Mouse (Mus musculus) splenic B cell, adult 2 months (primary cell): ENCODE data around the gene Slc38a1.

Experiments used
- DNase-seq: peaks from one replicate; pipeline ENCODE4 v3.0.0-alpha.2; 2011; ENCODE audit warnings: low read depth, low spot score
- H3K27me3 ChIP-seq: 2 replicates; pipeline ENCODE4 v1.6.1; 2012; ENCODE audit warnings: mild to moderate bottlenecking, low read length, moderate library complexity, mixed read lengths; ENCODE audit not compliant: control insufficient read depth, poor library complexity, insufficient read depth, severe bottlenecking
- H3K36me3 ChIP-seq: 2 replicates; pipeline ENCODE4 v1.6.1; 2012; ENCODE audit warnings: mild to moderate bottlenecking, low read length, moderate library complexity, mixed read lengths; ENCODE audit not compliant: control insufficient read depth, poor library complexity, insufficient read depth, severe bottlenecking

Slc38a1 gene

GRCm38 (mm10) chr15:96608671-96609070 lies 34.0 kb downstream of the Slc38a1 start:
- H3K27me3 ChIP-seq, result no peaks in the 10 kb centered on the region
- peaks cover 4% of the 10 kb centered on the region for H3K36me3 ChIP-seq
- DNase-seq, result peak; percentile 35

GRCm38 (mm10) chr15:96607422-96607821 lies 35.3 kb downstream of the Slc38a1 start:
- DNase-seq, result peak; percentile 57
- peaks cover 4% of the 10 kb centered on the region for H3K36me3 ChIP-seq

GRCm38 (mm10) chr15:96604282-96604681 lies 38.4 kb downstream of the Slc38a1 start:
- H3K27me3 ChIP-seq, result no peaks in the 10 kb centered on the region
- H3K36me3 ChIP-seq, result peaks cover 12% of the 10 kb centered on the region
- no peak for DNase-seq

More at GRCm38 (mm10) chr15:96607422-96607821, 35.3 kb downstream of the Slc38a1 start:
- no peaks in the 10 kb centered on the region for H3K27me3 ChIP-seq

- no peaks in the 10 kb centered on the region for H3K27me3 ChIP-seq
- H3K36me3 ChIP-seq, result peaks cover 12% of the 10 kb centered on the region
- no peak for DNase-seq
Measured at GRCm38 (mm10) chr15:96602043-96602442, 40.7 kb downstream of the Slc38a1 start.

- Histone ChIP-seq H3K36me3 (peaks cover 12% of the 10 kb centered on the region), H3K27me3 (no peaks in the 10 kb centered on the region)
- DNase-seq, result no peak
Measured at GRCm38 (mm10) chr15:96599852-96600781, 42.6 kb downstream of the Slc38a1 start.

- H3K36me3 ChIP-seq, result peaks cover 8% of the 10 kb centered on the region
- H3K27me3 ChIP-seq, result no peaks in the 10 kb centered on the region
- peak; percentile 81 for DNase-seq
Measured at GRCm38 (mm10) chr15:96598888-96599578, 43.7 kb downstream of the Slc38a1 start.

- H3K36me3 ChIP-seq, result peaks cover 8% of the 10 kb centered on the region
- no peaks in the 10 kb centered on the region for H3K27me3 ChIP-seq
- no peak for DNase-seq
Measured at GRCm38 (mm10) chr15:96597116-96597515, 45.6 kb downstream of the Slc38a1 start.

- Histone ChIP-seq H3K36me3 (peaks cover 14% of the 10 kb centered on the region), H3K27me3 (no peaks in the 10 kb centered on the region)
- peak; percentile 57 for DNase-seq
Measured at GRCm38 (mm10) chr15:96594316-96594715, 48.4 kb downstream of the Slc38a1 start.

- no peaks in the 10 kb centered on the region for H3K27me3 ChIP-seq
- peaks cover 15% of the 10 kb centered on the region for H3K36me3 ChIP-seq
- peak; percentile 50 for DNase-seq
Measured at GRCm38 (mm10) chr15:96593866-96594265, 48.8 kb downstream of the Slc38a1 start.

- peak; percentile 28 for DNase-seq
- peaks cover 19% of the 10 kb centered on the region for H3K36me3 ChIP-seq
Measured at GRCm38 (mm10) chr15:96593457-96593856, 49.3 kb downstream of the Slc38a1 start.

GRCm38 (mm10) chr15:96592976-96593375 lies 49.7 kb downstream of the Slc38a1 start:
- Histone ChIP-seq H3K27me3 (no peaks in the 10 kb centered on the region), H3K36me3 (peaks cover 20% of the 10 kb centered on the region)
- DNase-seq, result peak; percentile 37

More at GRCm38 (mm10) chr15:96593457-96593856, 49.3 kb downstream of the Slc38a1 start:
- H3K27me3 ChIP-seq, result no peaks in the 10 kb centered on the region

- peaks cover 21% of the 10 kb centered on the region for H3K36me3 ChIP-seq
- no peak for DNase-seq
- H3K27me3 ChIP-seq, result no peaks in the 10 kb centered on the region
Measured at GRCm38 (mm10) chr15:96591876-96592417, 50.8 kb downstream of the Slc38a1 start.

- Histone ChIP-seq H3K27me3 (no peaks in the 10 kb centered on the region), H3K36me3 (peaks cover 29% of the 10 kb centered on the region)
- no peak for DNase-seq
Measured at GRCm38 (mm10) chr15:96588996-96589657, 53.6 kb downstream of the Slc38a1 start.

- no peaks in the 10 kb centered on the region for H3K27me3 ChIP-seq
- H3K36me3 ChIP-seq, result peaks cover 32% of the 10 kb centered on the region
- DNase-seq, result no peak
Measured at GRCm38 (mm10) chr15:96587998-96588397, 54.7 kb downstream of the Slc38a1 start.
